Mouse (Mus musculus): ENCODE data around the gene Catsper2. TPM values are rescaled to one million over a fixed set of nuclear protein-coding genes. Genes with fewer than 3 reads are reported as not detected.

Gene Catsper2
- polyA plus RNA-seq, 1 experiment from 2014 or later, result 3.8 TPM

Small RNA genes lying within 50 kb of the gene (microRNA-seq; reads per million reads assigned to microRNA genes)
- not detected for gene Gm22953

Other genes with a start within 250 kb of the Catsper2 start
- 63.3 and 70.2 TPM in 2 replicates for gene Tubgcp4, start 243.1 kb downstream of the Catsper2 start, polyA plus RNA-seq (2015; fragmentation: Nextera tagmentation; extraction: Ambion mirVana)
- 10.4 and 10.7 TPM in 2 replicates for gene Zscan29, start 242.7 kb downstream of the Catsper2 start, polyA plus RNA-seq (2015; fragmentation: Nextera tagmentation; extraction: Ambion mirVana)
- 186 and 197 TPM in 2 replicates for gene Trp53bp1, start 142.4 kb downstream of the Catsper2 start, polyA plus RNA-seq (2015; fragmentation: Nextera tagmentation; extraction: Ambion mirVana)
- gene Map1a, start 124.2 kb downstream of the Catsper2 start, polyA plus RNA-seq (2015; fragmentation: Nextera tagmentation; extraction: Ambion mirVana), result 9.4 and 13.9 TPM in 2 replicates
- gene Ppip5k1, start 58.4 kb downstream of the Catsper2 start, polyA plus RNA-seq (2015; fragmentation: Nextera tagmentation; extraction: Ambion mirVana), result 13.8 and 16.6 TPM in 2 replicates
- gene Ckmt1, start 56.1 kb downstream of the Catsper2 start, polyA plus RNA-seq (2015; fragmentation: Nextera tagmentation; extraction: Ambion mirVana), result 23.8 and 25.1 TPM in 2 replicates
- 0.03 TPM in 1 of 2 replicates, not detected in the other for gene Strc, start 26.6 kb downstream of the Catsper2 start, polyA plus RNA-seq (2015; fragmentation: Nextera tagmentation; extraction: Ambion mirVana)
- 311 and 322 TPM in 2 replicates for gene Pdia3, start within 50 bp of the Catsper2 start, polyA plus RNA-seq (2015; fragmentation: Nextera tagmentation; extraction: Ambion mirVana)
- 1.8 and 1.9 TPM in 2 replicates for gene Ell3, start 30.5 kb upstream of the Catsper2 start, polyA plus RNA-seq (2015; fragmentation: Nextera tagmentation; extraction: Ambion mirVana)
- 330 and 368 TPM in 2 replicates for gene Serf2, start 35.4 kb upstream of the Catsper2 start, polyA plus RNA-seq (2015; fragmentation: Nextera tagmentation; extraction: Ambion mirVana)
- 112 TPM in 2 replicates for gene Hypk, start 39.5 kb upstream of the Catsper2 start, polyA plus RNA-seq (2015; fragmentation: Nextera tagmentation; extraction: Ambion mirVana)
- gene Serinc4, start 43.0 kb upstream of the Catsper2 start, polyA plus RNA-seq (2015; fragmentation: Nextera tagmentation; extraction: Ambion mirVana), result 1.3 and 1.6 TPM in 2 replicates
- gene Mfap1b, start 60.3 kb upstream of the Catsper2 start, polyA plus RNA-seq (2015; fragmentation: Nextera tagmentation; extraction: Ambion mirVana), result 69.9 and 73.1 TPM in 2 replicates
- 32.5 and 34.5 TPM in 2 replicates for gene Mfap1a, start 92.9 kb upstream of the Catsper2 start, polyA plus RNA-seq (2015; fragmentation: Nextera tagmentation; extraction: Ambion mirVana)
- gene Wdr76, start 92.9 kb upstream of the Catsper2 start, polyA plus RNA-seq (2015; fragmentation: Nextera tagmentation; extraction: Ambion mirVana), result 7.2 and 8.2 TPM in 2 replicates

Data from forebrain, embryonic 15.5 days (tissue).